Mouse (Mus musculus): ENCODE measurements around the gene Rasl12.

Gene Rasl12

GRCm38 (mm10) chr9:65398279-65398678 lies at the start of gene Rasl12:
Gene Rasl12 (plus strand): TSS chr9:65398506.
- DNase-seq, result peak; percentile 32 to 44

- no peak for DNase-seq
Measured at GRCm38 (mm10) chr9:65353251-65353650, 45.1 kb upstream of the Rasl12 start.

- no peak for DNase-seq
Measured at GRCm38 (mm10) chr9:65356561-65356960, 41.7 kb upstream of the Rasl12 start.

- DNase-seq, result no peak
Measured at GRCm38 (mm10) chr9:65356971-65357370, 41.3 kb upstream of the Rasl12 start.

- DNase-seq, result no peak
Measured at GRCm38 (mm10) chr9:65358956-65359480, 39.3 kb upstream of the Rasl12 start.

GRCm38 (mm10) chr9:65360641-65361448 lies 37.5 kb upstream of the Rasl12 start, which contains the start of gene Ubap1l:
Gene Ubap1l (plus strand): TSS chr9:65361041.
- DNase-seq, result no peak

- DNase-seq, result no peak
Measured at GRCm38 (mm10) chr9:65363684-65364083, 34.6 kb upstream of the Rasl12 start.

GRCm38 (mm10) chr9:65365721-65366120 lies 32.6 kb upstream of the Rasl12 start:
- DNase-seq, result no peak

GRCm38 (mm10) chr9:65371756-65372155 lies 26.6 kb upstream of the Rasl12 start:
- DNase-seq, result no peak

GRCm38 (mm10) chr9:65372449-65372848 lies 25.9 kb upstream of the Rasl12 start:
- DNase-seq, result peak; percentile 20 to 24

GRCm38 (mm10) chr9:65374468-65375162 lies 23.7 kb upstream of the Rasl12 start:
- DNase-seq, result no peak

GRCm38 (mm10) chr9:65375163-65375934 lies 23.0 kb upstream of the Rasl12 start:
- DNase-seq, result no peak

- DNase-seq, result no peak
Measured at GRCm38 (mm10) chr9:65381017-65381590, 17.2 kb upstream of the Rasl12 start.

GRCm38 (mm10) chr9:65382031-65382750 lies 16.1 kb upstream of the Rasl12 start:
- DNase-seq, result no peak

- no peak for DNase-seq
Measured at GRCm38 (mm10) chr9:65382751-65383097, 15.6 kb upstream of the Rasl12 start.

- no peak for DNase-seq
Measured at GRCm38 (mm10) chr9:65384276-65384675, 14.0 kb upstream of the Rasl12 start.

GRCm38 (mm10) chr9:65386373-65387140 lies 11.7 kb upstream of the Rasl12 start:
- DNase-seq, result no peak

- DNase-seq, result no peak
Measured at GRCm38 (mm10) chr9:65390752-65391612, 7.3 kb upstream of the Rasl12 start.

GRCm38 (mm10) chr9:65391613-65391964 lies 6.7 kb upstream of the Rasl12 start, which contains the start of gene Kbtbd13:
Gene Kbtbd13 (minus strand): TSS chr9:65391652.
- no peak for DNase-seq

Data from cerebellum, postnatal 36 days (tissue).